Mouse (Mus musculus) stomach, postnatal 0 days (tissue): ENCODE measurements around the gene Dnajb1.

ENCODE experiments used
- CTCF ChIP-seq: IDR thresholded peaks from 2 replicates; pipeline ENCODE4 v1.5.1; 2016; ENCODE audit warnings: antibody characterized with exemption, low read depth, mild to moderate bottlenecking, moderate library complexity
- EP300 ChIP-seq: optimal IDR thresholded peaks from 2 replicates; pipeline ENCODE3; 2016; ENCODE audit warnings: antibody characterized with exemption

DNA sequence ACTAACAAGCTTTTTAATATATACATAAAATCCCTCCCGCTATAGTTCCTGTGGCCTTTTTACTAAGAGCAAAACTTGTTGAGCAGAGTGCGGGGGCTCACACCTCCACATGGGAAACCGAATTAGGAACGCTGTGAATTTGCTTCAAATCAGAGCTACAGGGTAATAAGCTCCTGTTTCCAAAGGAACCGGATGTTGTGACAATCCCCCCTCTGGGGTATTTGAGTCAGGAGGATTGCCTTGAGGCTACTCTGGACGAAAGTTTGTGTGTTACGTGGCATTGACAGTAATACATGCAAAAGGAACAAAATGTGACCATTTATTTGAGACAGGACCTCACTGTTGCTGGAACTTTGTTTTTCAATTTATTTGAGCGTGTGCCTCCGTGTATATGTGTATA is 1.1 kb downstream of the Dnajb1 start:
- TF ChIP-seq CTCF = no peak
- TF ChIP-seq EP300 = no peak
